14 mouse cellular contexts compared by ENCODE assay signal in genomic region chr2:77516606-77517005, GRCm38 (mm10).
"Had no signal": no experiment of that assay in that cellular context is flagged by ENCODE, and none has a peak within 500 bp of the region (broad histone marks: within the 10 kb centered on the region; RNA-seq: fewer than 3 reads in every experiment).

No protein-coding gene starts in this region.

- H3K9me3 ChIP-seq: limb, embryonic 12.5 days; midbrain, embryonic 13.5 days; neural tube, embryonic 15.5 days had no signal

- ATAC-seq: midbrain, embryonic 13.5 days had no signal

- H3K4me2 ChIP-seq: limb, embryonic 12.5 days; midbrain, embryonic 13.5 days; neural tube, embryonic 15.5 days had no signal

- H3K27me3 ChIP-seq: neural tube, embryonic 15.5 days had no signal

- H3K9ac ChIP-seq: limb, embryonic 12.5 days; midbrain, embryonic 13.5 days; neural tube, embryonic 15.5 days had no signal

- H3K27ac ChIP-seq: kidney, postnatal 0 days; layer of hippocampus, adult 2 months; limb, embryonic 12.5 days; midbrain, embryonic 13.5 days; neural tube, embryonic 15.5 days had no signal

- DNase-seq: kidney, adult 18-20 months; kidney, postnatal 4 days; lung, adult 18-20 months; retina, postnatal 1 day; right cerebral cortex, postnatal 4 days; spleen, adult 18-20 months; thymus, adult 18-20 months; thymus, postnatal 14 days had no signal

- H3K4me3 ChIP-seq: layer of hippocampus, adult 2 months; limb, embryonic 12.5 days; midbrain, embryonic 13.5 days; myocyte; neural tube, embryonic 15.5 days had no signal

- H3K36me3 ChIP-seq: limb, embryonic 12.5 days; midbrain, embryonic 13.5 days; neural tube, embryonic 15.5 days had no signal
